Mouse (Mus musculus): ENCODE data around the gene Wwox.

Wwox gene

DNA sequence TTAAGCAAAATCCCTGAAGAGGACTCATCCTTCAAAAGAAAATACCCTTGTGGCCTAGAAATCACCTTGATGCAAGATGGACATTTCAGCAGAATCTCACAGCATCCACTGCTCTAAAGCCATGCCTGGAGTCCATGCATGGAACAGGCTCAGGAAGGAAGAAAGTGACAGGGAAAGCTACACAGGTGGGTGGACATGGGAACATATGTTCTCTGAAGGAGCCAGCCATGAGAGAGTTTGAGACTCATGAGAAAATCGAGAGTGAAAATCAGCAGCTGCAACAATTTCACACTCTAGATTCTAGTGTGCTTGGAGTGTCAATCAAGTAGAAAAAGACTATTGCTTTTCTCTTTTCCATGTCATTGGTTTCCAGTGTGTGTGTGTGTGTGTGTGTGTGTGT, 896.9 kb downstream of the Wwox start:
- no peak for DNase-seq (ENCODE audit: low read depth)

DNA sequence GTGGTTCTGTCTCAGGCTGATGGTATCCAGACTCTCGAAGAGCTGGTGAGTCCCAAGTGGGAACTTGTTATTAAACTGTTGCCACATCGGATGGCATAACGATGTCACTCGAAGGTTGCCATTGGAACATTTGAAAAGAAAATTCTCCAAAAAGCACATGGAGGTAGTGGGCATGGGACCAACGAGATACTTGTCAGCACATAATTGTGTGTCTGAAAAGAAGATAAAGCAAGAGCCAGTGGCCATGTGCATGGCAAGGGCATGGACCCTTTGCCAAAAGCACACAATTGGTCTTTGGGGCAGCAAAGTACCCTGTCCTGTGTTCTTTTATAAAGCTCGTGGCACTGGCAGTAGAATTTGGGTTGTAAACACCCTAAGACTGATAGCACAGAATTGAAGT, 909.2 kb downstream of the Wwox start:
- no peak for DNase-seq (ENCODE audit: low read depth)

DNA sequence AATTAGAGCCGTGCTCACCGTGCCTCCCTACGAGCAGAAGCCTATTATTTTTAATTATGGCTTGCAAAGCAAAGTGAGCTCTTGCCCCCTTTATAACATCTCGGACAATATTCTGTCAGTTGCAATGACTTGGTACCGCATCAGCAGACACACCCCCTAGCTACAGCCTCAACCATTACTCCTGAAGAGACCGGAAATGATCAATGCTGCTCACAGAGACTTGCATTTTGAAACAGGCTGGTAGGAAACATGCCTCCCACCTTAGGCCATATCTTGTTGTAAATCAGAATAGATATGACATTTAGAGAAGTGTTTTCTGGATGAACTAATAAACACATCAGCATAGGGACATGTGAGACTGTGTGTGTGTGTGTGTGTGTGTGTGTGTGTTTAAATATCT, 911.3 kb downstream of the Wwox start:
- no peak for DNase-seq (ENCODE audit: low read depth)

DNA sequence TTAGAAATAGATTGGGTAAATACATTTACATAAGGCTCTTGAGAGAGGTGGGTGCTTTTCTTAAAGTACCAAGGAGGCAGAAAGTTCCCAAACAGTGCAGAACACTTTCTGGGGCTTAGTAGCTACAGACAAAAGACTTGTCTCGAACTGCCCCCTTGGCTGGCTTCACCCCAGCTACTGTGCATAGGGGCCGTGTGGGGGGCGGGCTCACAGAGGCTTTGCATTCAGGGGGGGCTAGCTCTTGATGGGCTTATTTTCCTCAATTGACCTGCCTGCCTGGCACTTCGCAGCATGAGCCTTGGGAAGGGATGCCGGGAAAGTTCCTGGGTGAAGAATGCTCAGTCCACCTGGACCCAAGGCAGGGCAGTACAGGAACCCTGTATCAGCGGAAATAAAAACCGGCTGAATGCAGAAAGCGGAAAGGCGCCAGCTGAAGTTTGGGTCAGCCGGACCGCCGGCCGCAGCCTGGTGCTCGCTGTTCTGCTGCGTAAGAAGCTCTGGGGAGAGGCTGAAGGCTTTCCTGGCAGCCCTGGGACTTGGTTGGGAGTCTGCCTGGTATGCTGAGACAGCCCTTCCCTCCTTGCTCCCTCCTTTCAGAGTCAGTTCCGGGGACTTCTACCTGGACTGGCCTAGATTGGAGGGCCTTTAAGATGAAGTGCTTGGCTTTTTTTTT, 918.3 kb downstream of the Wwox start:
- DNase-seq (ENCODE audit: low read depth), result no peak

DNA sequence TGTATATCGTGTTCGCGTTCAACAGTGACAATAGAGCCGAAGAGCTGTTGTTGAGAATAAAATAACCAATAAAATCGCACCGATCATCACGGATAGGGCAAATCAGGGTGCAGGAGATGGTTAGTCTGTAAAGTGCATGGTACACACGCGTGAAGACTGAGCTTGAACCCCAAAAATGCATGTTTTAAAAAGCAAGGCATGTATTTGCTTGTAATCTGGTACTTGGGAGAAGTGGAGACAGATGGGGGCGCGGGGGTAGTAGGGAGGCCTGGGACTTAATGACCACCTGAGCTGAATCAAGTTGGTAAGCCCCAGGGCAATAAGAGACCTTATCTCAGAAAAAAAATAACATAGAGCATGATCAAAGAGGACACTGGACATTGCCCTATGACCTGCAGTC, 919.0 kb downstream of the Wwox start:
- no peak for DNase-seq (ENCODE audit: low read depth)

DNA sequence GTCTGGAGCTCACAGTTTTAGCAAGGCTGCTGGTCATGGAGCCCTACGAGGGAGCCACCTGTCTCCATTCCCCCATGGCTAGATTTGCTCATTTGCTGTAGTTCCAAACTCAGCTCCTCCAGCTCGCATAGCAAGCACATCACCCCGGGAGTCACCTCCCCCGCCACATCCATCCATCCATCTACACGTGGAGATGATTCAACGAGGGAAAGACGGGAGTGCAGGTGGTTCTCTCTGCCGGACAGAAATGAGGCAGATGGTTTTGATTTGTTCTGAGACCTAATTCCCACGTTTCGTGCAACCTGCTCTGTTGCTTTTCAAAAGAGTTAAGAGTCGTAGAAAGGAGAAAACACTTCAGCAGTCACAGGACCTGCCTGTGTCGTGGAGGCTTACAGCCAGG, 920.2 kb downstream of the Wwox start:
- no peak for DNase-seq (ENCODE audit: low read depth)

DNA sequence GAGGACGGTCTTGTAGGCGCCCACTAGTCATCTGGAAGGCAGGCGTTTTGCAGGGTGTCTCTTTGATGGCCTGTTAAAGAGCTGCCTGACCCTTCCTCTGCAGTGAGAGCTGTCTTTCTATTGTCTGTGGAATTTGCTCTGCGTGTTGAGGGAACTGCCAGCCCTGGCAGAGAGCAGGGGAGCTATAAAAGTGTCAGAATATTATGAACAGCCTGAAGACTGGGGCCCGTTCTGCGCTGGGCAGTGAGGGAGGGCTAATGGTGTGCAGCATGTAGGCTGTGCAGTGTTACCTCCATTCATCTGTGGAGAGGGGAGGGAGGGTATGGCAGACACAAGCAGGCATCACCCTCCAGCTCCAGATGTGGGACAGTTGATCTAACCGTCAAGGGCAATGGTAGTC, 923.1 kb downstream of the Wwox start:
- no peak for DNase-seq (ENCODE audit: low read depth)

DNA sequence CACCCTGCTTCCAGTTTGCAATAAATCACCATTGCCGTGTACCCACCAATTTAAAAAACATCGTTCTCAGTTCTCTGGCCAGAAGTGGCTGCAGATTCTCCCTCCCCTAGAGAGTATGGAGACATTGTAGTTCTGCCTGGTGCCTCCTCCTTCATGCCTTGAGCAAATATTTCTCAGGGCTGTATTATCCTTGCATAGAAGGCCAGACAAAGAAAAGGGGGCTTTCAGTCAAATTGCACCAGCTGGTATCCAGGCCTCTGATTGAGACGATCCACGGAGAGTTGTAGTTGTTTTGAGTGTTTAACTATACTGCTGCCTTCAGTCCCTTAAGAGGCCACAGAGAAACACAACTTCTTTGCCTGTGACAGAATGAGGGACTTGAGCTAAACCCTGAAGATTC, 935.5 kb downstream of the Wwox start:
- DNase-seq (ENCODE audit: low read depth), result no peak

DNA sequence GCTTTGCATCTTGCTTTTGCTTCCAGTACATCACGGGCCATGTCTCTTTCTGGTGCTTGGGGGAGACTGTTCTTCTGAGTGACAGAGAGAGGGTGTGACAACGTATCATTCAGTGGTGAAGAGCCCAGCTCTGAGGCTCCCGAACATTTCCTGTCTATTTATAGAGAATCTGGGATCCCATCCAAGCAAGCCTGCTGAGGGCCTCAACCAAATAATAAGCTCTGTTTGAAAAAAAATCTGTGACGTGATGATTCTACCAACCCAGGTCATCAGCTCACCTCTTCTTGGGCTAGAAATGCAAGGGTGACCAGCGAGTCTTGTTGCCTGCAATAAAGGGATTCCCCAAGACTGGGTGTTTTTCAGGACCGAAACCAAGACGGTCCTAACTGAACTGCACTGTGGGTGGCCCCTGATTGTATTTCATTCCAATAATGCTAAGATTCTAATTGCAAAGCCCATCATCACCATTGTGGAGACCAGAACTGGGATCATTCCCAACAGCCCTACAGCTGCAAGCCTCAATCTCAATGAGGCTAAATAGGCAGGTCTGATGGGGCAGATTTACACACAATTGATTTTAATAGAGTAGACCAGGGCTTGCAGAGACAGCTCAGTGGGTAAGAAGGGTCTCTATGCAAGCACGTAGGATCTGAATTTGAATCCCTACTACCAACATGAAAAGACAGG, 936.0 kb downstream of the Wwox start:
- DNase-seq (ENCODE audit: low read depth), result no peak

DNA sequence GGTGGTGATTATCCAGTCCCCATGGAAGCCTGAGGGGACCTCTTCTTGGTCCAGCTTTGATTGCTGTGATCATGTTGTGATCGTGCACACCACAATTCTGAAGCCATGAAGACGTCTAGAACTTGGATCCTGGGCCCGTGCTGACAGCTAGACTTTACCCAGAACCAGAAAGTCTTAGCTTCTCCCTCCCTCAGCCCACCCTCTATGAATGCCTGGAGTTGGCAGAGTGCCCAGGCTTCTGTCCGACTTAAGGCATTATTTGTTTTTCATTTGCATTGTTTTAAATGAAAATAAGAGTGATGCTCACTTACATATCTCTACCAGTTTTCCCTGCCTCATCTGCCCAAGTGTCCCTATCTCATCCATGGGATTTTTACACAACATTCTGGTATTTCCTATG, 937.9 kb downstream of the Wwox start:
- DNase-seq (ENCODE audit: low read depth), result no peak

DNA sequence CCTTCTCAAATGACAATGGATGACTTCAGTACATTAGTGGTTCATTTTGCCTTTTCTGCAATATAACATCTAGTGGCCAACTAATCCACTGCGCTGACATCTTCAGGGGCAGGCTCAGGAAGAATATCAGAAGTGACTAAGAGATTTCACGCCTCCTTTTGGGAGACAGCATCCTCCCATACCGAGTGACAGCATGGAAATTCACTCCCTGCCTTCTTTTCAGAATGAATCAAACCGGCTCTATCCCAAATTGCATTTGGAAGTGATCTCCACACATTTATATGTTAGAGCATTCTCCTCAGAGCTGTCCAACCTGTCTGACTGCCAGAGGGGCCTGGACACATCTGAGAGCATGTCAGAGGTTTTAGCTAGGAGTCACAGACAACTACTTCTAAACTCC, 940.6 kb downstream of the Wwox start:
- DNase-seq (ENCODE audit: low read depth), result no peak

DNA sequence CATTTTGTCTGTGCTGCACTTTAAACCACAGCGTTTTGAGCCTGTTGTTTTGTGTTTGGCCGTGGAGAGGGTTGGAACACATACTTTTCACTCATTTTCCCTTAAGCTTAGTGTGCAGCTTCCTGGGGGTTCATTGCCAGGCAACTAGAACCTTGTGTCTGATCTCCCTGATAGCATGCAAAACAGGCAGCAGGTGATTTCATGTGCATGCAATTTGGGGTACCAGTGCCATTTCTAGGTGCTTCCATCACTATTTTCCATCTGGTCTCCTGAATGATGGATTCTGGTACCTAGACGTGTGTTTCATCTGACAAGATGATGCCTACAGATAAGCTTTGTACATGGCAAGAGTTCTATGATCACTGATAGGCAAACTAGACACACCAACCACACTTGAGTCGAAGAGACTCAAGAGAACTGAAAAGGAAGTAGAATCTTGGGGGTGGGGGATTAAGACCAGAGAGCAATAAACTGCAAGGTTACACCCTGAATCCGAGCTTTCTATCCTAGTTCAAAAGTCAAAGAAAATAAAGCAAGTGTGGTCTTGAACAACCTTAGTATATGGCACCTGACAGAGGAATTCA, 951.6 kb downstream of the Wwox start:
- no peak for DNase-seq (ENCODE audit: low read depth)

DNA sequence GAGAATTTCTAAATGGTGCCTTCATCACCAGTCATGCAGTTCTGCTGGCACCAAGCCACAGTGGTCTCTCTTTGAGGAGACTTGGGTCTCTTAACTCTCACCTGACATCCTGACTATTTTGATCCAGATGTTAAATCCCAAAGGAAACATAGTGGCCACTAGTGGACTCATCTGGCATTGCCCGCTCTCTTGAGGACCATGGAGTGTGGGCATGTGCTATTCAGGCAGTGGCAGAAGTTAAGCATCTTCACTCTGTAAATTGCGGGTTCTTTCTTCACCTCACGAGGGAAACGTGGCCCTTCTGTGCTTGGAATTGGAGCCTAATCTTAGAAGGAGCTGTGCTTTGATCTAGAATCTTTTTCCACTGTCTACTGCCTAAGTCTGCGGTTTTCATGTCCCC, 956.4 kb downstream of the Wwox start:
- no peak for DNase-seq (ENCODE audit: low read depth)

DNA sequence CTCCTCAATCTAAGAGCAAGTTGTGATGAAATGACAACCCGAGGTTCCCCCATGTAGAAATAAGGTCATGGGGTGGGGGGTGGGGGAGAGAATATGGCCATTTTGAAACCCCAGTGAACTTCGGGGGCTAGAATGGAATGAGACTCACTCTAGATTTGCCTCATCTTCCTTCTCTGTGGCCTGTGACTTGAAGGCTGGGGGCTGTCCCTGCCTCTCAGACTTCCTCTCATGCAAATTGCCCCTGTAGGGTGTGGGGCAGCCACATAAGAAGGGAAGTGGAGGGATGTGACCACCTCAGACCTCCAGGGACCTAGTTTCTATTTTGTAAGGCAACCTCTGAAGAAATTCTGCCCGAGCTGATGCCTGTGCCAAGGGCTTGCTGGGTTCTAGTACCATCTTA, 958.5 kb downstream of the Wwox start:
- peak; percentile 73 for DNase-seq (ENCODE audit: low read depth)

DNA sequence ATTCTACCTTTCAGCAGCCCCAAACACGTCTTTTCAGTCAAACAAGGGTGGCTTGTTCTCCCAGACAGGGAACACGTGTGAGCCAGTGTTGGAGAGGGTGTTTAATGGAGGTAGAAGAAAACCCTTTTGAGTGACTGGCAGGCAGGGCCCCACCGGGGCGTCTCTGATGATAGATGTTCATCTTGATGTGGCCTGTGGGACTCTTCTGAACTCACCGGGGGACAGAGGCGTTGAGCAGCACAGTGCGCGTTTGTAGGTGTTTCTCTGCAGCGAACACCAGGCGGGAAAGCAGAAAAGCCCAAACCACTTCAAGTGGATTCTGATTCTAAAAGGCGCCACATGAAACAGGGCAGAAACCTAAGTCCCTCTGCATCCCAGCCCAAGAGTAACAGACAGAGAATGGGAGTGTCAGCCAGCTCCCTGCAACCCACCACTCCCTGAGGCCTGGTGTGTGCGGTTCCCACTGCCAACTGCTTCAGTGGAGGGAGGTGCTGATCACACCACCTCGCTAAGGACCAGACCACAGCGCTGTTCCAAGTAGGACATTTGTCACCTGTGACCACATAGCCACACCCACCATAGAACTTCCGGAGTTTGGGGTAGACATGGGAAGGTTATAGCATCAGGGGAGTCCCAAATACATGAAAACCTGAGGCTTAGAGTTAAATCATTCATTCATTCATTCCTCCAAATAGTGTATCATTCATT, 960.7 kb downstream of the Wwox start:
- peak; percentile 73 for DNase-seq (ENCODE audit: low read depth)

All from naive thymus-derived CD4-positive, alpha-beta T cell, adult 2 months (primary cell).